In genomic region chr9:45221567-45221966, GRCm38 (mm10) we compare ENCODE assay signal across 9 mouse cellular contexts. TPM values are rescaled to one million over a fixed set of nuclear protein-coding genes. Genes with fewer than 3 reads are reported as not detected.
A peak's percentile ranks its signal among the peaks of the same experiment; 100 is the strongest.
DNase-seq lines count a peak whose midpoint lies in the region; ATAC-seq and TF ChIP-seq lines count a peak whose summit lies in the region.
"Had no signal": no experiment of that assay in that cellular context is flagged by ENCODE, and none has a peak within 500 bp of the region (broad histone marks: within the 10 kb centered on the region; RNA-seq: fewer than 3 reads in every experiment).

No protein-coding gene starts in this region.

- H3K4me1 ChIP-seq in liver, embryonic 12.5 days: peaks cover 16% of the 10 kb centered on the region
- H3K4me1 ChIP-seq in intestine, embryonic 14.5 days (replicated peaks; ENCODE audit: control insufficient read depth, insufficient read depth, low read length): no peaks in the 10 kb centered on the region
- no peaks in the 10 kb centered on the region for H3K4me1 ChIP-seq in neural tube, embryonic 13.5 days (replicated peaks)
- no peaks in the 10 kb centered on the region for H3K4me1 ChIP-seq in testis, adult 2 months (ENCODE audit: control insufficient read depth, insufficient read depth, low read length)
- H3K4me1 ChIP-seq: embryonic facial prominence, embryonic 13.5 days had no signal

- ATAC-seq in liver, embryonic 12.5 days: no peak
- ATAC-seq in intestine, embryonic 14.5 days (replicated peaks; ENCODE audit: low FRiP score, low TSS enrichment, low read depth): no peak
- peak; percentile 32; the same call in 1 of the 2 replicates for ATAC-seq in neural tube, embryonic 13.5 days (ENCODE audit: low read depth)

- no peaks in the 10 kb centered on the region for H3K9me3 ChIP-seq in liver, embryonic 12.5 days (replicated peaks)
- H3K9me3 ChIP-seq in intestine, embryonic 14.5 days (ENCODE audit: control insufficient read depth, low read length): no peaks in the 10 kb centered on the region
- H3K9me3 ChIP-seq in neural tube, embryonic 13.5 days: no peaks in the 10 kb centered on the region
- H3K9me3 ChIP-seq: embryonic facial prominence, embryonic 13.5 days had no signal

- H3K27ac ChIP-seq in liver, embryonic 12.5 days: no peak overlapping the region
- H3K27ac ChIP-seq in intestine, embryonic 14.5 days (ENCODE audit: low read depth): no peak overlapping the region
- no peak overlapping the region for H3K27ac ChIP-seq in neural tube, embryonic 13.5 days (replicated peaks)
- no peak overlapping the region for H3K27ac ChIP-seq in testis, adult 2 months (ENCODE audit: control insufficient read depth, insufficient read depth, low read depth, low read length)
- H3K27ac ChIP-seq: embryonic facial prominence, embryonic 13.5 days had no signal

- 13% methylated on average over 6 of the region's 6 CpGs for WGBS in liver, embryonic 12.5 days (ENCODE audit: insufficient replicate concordance)
- 9% methylated on average over 6 of the region's 6 CpGs for WGBS in intestine, embryonic 14.5 days
- 18% methylated on average over 6 of the region's 6 CpGs for WGBS in neural tube, embryonic 13.5 days

- no peak for TF ChIP-seq POLR2A in testis, adult 2 months (IDR thresholded peaks at IDR 0.05; ENCODE audit: control insufficient read depth, low read depth, low read length)

- TF ChIP-seq CTCF in testis, adult 2 months (IDR thresholded peaks at IDR 0.05; ENCODE audit: control insufficient read depth, insufficient read depth, insufficient replicate concordance, low read depth, low read length): peak; percentile 59; the same call in 1 of the 2 replicates

- intact Hi-C loops in left cerebral cortex, postnatal 36 days (cut with DNase I): loop anchor here (1.0 to 5.0 kb wide), 3 partner anchors 76 to 186 kb away; no protein-coding TSS in a partner anchor

- H3K4me3 ChIP-seq in liver, embryonic 12.5 days: no peak overlapping the region
- no peak overlapping the region for H3K4me3 ChIP-seq in intestine, embryonic 14.5 days (ENCODE audit: low read depth, low read length)
- H3K4me3 ChIP-seq in neural tube, embryonic 13.5 days: no peak overlapping the region
- no peak overlapping the region for H3K4me3 ChIP-seq in testis, adult 2 months (ENCODE audit: control insufficient read depth, low read depth, low read length)
- H3K4me3 ChIP-seq: embryonic facial prominence, embryonic 13.5 days had no signal

- no peak overlapping the region for H3K4me2 ChIP-seq in liver, embryonic 12.5 days
- no peak overlapping the region for H3K4me2 ChIP-seq in intestine, embryonic 14.5 days (ENCODE audit: low read length)
- no peak overlapping the region for H3K4me2 ChIP-seq in neural tube, embryonic 13.5 days
- H3K4me2 ChIP-seq: embryonic facial prominence, embryonic 13.5 days had no signal

- no peaks in the 10 kb centered on the region for H3K36me3 ChIP-seq in liver, embryonic 12.5 days
- H3K36me3 ChIP-seq in intestine, embryonic 14.5 days (ENCODE audit: control insufficient read depth, insufficient read depth, low read length): no peaks in the 10 kb centered on the region
- no peaks in the 10 kb centered on the region for H3K36me3 ChIP-seq in neural tube, embryonic 13.5 days
- no peaks in the 10 kb centered on the region for H3K36me3 ChIP-seq in testis, adult 2 months (ENCODE audit: control insufficient read depth, insufficient read depth, low read length)
- H3K36me3 ChIP-seq: embryonic facial prominence, embryonic 13.5 days had no signal

- peaks cover 6% of the 10 kb centered on the region; the same call in 1 of the 2 replicates for H3K27me3 ChIP-seq in liver, embryonic 12.5 days (replicated peaks)
- no peaks in the 10 kb centered on the region for H3K27me3 ChIP-seq in intestine, embryonic 14.5 days (replicated peaks; ENCODE audit: control insufficient read depth, insufficient read depth, low read length)
- H3K27me3 ChIP-seq in neural tube, embryonic 13.5 days: no peaks in the 10 kb centered on the region
- no peaks in the 10 kb centered on the region for H3K27me3 ChIP-seq in testis, adult 2 months (ENCODE audit: control insufficient read depth, insufficient read depth, low read length)
- H3K27me3 ChIP-seq: embryonic facial prominence, embryonic 13.5 days had no signal

- no peak overlapping the region for H3K9ac ChIP-seq in liver, embryonic 12.5 days
- H3K9ac ChIP-seq in intestine, embryonic 14.5 days (ENCODE audit: low read length): no peak overlapping the region
- H3K9ac ChIP-seq in neural tube, embryonic 13.5 days: no peak overlapping the region
- H3K9ac ChIP-seq: embryonic facial prominence, embryonic 13.5 days had no signal

- DNase-seq in liver: peak; percentile 83
- peak; percentile 88 for DNase-seq in cerebellum, adult 11 months
- DNase-seq in frontal cortex, postnatal 25 days (ENCODE audit: low spot score in 2 of 2): peak; percentile 96 to 97
- DNase-seq in intestine, embryonic 14.5 days (ENCODE audit: low spot score): peak; percentile 97
- peak; percentile 87 to 92 for DNase-seq in left cerebral cortex, postnatal 36 days (ENCODE audit: low spot score in 2 of 2)

RNA-seq across cellular contexts. Expression of gene Tmprss4, which starts 17.7 kb away (rescaled TPM):
- polyA plus RNA-seq in liver, embryonic 12.5 days (2016; fragmentation: Nextera tagmentation; extraction: Ambion mirVana): not detected in 2 replicates
- 22.3 and 23.2 TPM in 2 replicates for polyA plus RNA-seq in intestine, embryonic 14.5 days (2014; fragmentation: Nextera tagmentation; extraction: Ambion mirVana)
- under 1 TPM; 0.18 to 0.20 TPM for total RNA-seq in left cerebral cortex, postnatal 36 days (2021)
- polyA plus RNA-seq in neural tube, embryonic 13.5 days (2015; fragmentation: Nextera tagmentation; extraction: Ambion mirVana): not detected in 2 replicates
- polyA plus RNA-seq in testis, adult 2 months (2012; rRNA removed): 0.06 and 0.22 TPM in 2 replicates

RNA-seq across cellular contexts. Expression of gene BC049352, which starts 39.8 kb away (rescaled TPM):
- polyA plus RNA-seq in liver, embryonic 12.5 days (2016; fragmentation: Nextera tagmentation; extraction: Ambion mirVana): 0.10 TPM in 1 of 2 replicates, not detected in the other
- 0.22 TPM in 1 of 2 replicates, not detected in the other for polyA plus RNA-seq in intestine, embryonic 14.5 days (2014; fragmentation: Nextera tagmentation; extraction: Ambion mirVana)
- total RNA-seq in left cerebral cortex, postnatal 36 days (2021): 1 to 10 TPM; 1.0 to 1.2 TPM
- polyA plus RNA-seq in neural tube, embryonic 13.5 days (2015; fragmentation: Nextera tagmentation; extraction: Ambion mirVana): not detected in 2 replicates
- 0.38 and 0.69 TPM in 2 replicates for polyA plus RNA-seq in testis, adult 2 months (2012; rRNA removed)

RNA-seq across cellular contexts. Expression of gene Il10ra, which starts 47.4 kb away (rescaled TPM):
- 2.9 and 3.1 TPM in 2 replicates for polyA plus RNA-seq in liver, embryonic 12.5 days (2016; fragmentation: Nextera tagmentation; extraction: Ambion mirVana)
- 1.3 and 1.5 TPM in 2 replicates for polyA plus RNA-seq in intestine, embryonic 14.5 days (2014; fragmentation: Nextera tagmentation; extraction: Ambion mirVana)
- 1 to 10 TPM; 2.9 to 3.9 TPM for total RNA-seq in left cerebral cortex, postnatal 36 days (2021)
- polyA plus RNA-seq in neural tube, embryonic 13.5 days (2015; fragmentation: Nextera tagmentation; extraction: Ambion mirVana): 0.90 and 1.1 TPM in 2 replicates
- polyA plus RNA-seq in testis, adult 2 months (2012; rRNA removed): 0.94 and 1.0 TPM in 2 replicates

Comparison
In these comparisons a context has a peak if more than half of its experiments do, and no peak if none do; other contexts are left out.
1. RNA of gene Tmprss4, which starts 17.7 kb away (polyA plus RNA-seq): 22.3 to 23.2 TPM in intestine, embryonic 14.5 days; not detected in liver, embryonic 12.5 days, 0.06 to 0.22 TPM in testis, adult 2 months and not detected in neural tube, embryonic 13.5 days; every median in the first group is over 10 times any median in the second.
2. Peak in every context shown above with its lines, with median percentiles within 50 percentile points of each other: DNase-seq.